Mouse (Mus musculus) lung, embryonic 15.5 days (tissue): ENCODE measurements around the gene Palm3. TPM values are rescaled to one million over a fixed set of nuclear protein-coding genes. Genes with fewer than 3 reads are reported as not detected.

Experiments used
- ATAC-seq: fragments of 200-750 bp; cut with Nextera tagmentation; 2 replicates; pipeline ENCODE4 v1.8.0; 2017; ENCODE audit warnings: moderate number of reproducible peaks, borderline replicate concordance; ENCODE audit not compliant: low FRiP score, low TSS enrichment; ENCODE audit errors: extremely low read depth
- H3K27ac ChIP-seq: fragments of 300-500 bp; sonication (generic); 2 replicates; pipeline ENCODE4 v1.5.1; 2015; ENCODE audit warnings: moderate library complexity, mild to moderate bottlenecking, inconsistent platforms
- H3K27me3 ChIP-seq: fragments of 300-500 bp; sonication (generic); 2 replicates; pipeline ENCODE4 v1.6.1; 2015; ENCODE audit warnings: inconsistent platforms
- H3K36me3 ChIP-seq: fragments of 300-500 bp; sonication (generic); 2 replicates; pipeline ENCODE4 v1.6.1; 2015; ENCODE audit warnings: inconsistent platforms
- H3K4me1 ChIP-seq: fragments of 300-500 bp; sonication (generic); 2 replicates; pipeline ENCODE4 v1.6.1; 2015; ENCODE audit warnings: inconsistent platforms
- H3K4me2 ChIP-seq: fragments of 300-500 bp; sonication (generic); 2 replicates; pipeline ENCODE4 v1.6.1; 2015; ENCODE audit warnings: inconsistent platforms, mild to moderate bottlenecking, moderate library complexity
- H3K4me3 ChIP-seq: fragments of 300-500 bp; sonication (generic); 2 replicates; pipeline ENCODE4 v1.5.1; 2015; ENCODE audit warnings: mild to moderate bottlenecking, inconsistent platforms
- H3K9ac ChIP-seq: fragments of 300-500 bp; sonication (generic); 2 replicates; pipeline ENCODE4 v1.6.1; 2015; ENCODE audit warnings: inconsistent platforms
- H3K9me3 ChIP-seq: fragments of 300-500 bp; sonication (generic); 2 replicates; pipeline ENCODE4 v1.6.1; 2016; ENCODE audit warnings: inconsistent platforms
- WGBS: fragments of 180-500 bp; shearing (Covaris S2); methylation state at CpG from one replicate; pipeline ENCODE4 v1.1.7; 2015; 5-methylcytosine and 5-hydroxymethylcytosine counted together
- polyA plus RNA-seq: library from polyadenylated mRNA; unstranded; fragments of >200 nt; fragmentation: Nextera tagmentation; extraction: Ambion mirVana; gene quantifications from 2 replicates; pipeline ENCODE4 v1.2.1, GENCODE M21; 2015

Gene Palm3
- polyA plus RNA-seq, result 6.0 and 6.7 TPM in 2 replicates

DNA sequence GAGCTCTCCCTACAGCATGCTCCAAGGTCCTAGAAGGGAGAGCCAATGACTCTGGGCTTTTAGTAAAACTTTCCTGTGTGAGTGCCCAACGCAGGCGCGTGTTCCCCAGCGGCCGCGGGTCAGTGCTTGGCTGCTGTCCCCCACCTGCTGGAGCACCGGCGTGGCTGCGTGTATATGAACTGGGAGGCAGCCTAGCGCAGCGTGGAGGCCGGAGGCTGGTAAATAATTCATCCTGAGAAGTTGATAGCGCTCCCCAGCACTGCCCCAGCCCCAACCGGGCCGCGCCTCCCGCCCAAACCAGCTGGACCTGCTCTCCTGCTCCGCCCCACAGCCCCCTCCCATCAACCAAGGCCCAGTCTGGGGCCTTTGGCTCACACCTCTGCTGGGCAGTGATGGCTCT is at the start of gene Palm3:
Gene Palm3 (plus strand): TSS at position 376 of the 400 bp plus-strand sequence.
- H3K9ac ChIP-seq, result peak within 1 kb of the TSS; percentile 24
- peak within 1 kb of the TSS; percentile 26 for H3K4me3 ChIP-seq
- no peaks in the 10 kb centered on the region for H3K36me3 ChIP-seq
- H3K9me3 ChIP-seq, result no peaks in the 10 kb centered on the region
- ATAC-seq, result peak; percentile 53
- peak within 1 kb of the TSS; percentile 56 for H3K4me2 ChIP-seq
- peaks cover 34% of the 10 kb centered on the region; the same call in 1 of the 2 replicates for H3K27me3 ChIP-seq
- peak within 1 kb of the TSS; percentile 75 for H3K27ac ChIP-seq
- WGBS, result 7% methylated on average over 18 of the region's 18 CpGs
- H3K4me1 ChIP-seq, result peaks cover 48% of the 10 kb centered on the region

DNA sequence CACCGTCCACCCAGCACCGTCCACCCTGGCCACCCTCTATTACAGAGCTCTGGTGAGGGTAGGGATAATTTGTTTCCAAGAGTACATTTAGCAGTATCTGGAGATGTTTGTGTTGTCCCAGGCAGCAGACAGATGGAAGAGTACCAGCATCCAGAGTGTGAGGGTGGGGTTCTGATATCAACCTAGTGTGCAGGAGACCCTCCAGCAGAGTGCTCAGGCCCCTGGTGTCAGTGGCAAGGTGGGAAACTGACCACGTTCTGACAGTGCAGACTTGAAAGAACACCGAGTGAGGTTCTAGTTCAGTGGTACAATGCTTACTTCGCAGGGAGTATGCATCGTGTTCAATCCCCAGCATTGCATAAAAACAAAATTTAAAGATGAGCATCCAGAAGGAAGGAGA is 49.6 kb upstream of the Palm3 start:
- peak overlapping the region; percentile 60 for H3K9ac ChIP-seq
- peak overlapping the region; percentile 93 for H3K4me2 ChIP-seq
- 77% methylated on average over 6 of the region's 6 CpGs for WGBS
- ATAC-seq, result no peak
- H3K27ac ChIP-seq, result peak overlapping the region; percentile 54; the same call in 1 of the 2 replicates
- H3K9me3 ChIP-seq, result no peaks in the 10 kb centered on the region
- peak overlapping the region; percentile 81 for H3K4me3 ChIP-seq
- peaks cover 25% of the 10 kb centered on the region for H3K4me1 ChIP-seq
- peaks cover 26% of the 10 kb centered on the region for H3K36me3 ChIP-seq
- no peaks in the 10 kb centered on the region for H3K27me3 ChIP-seq

DNA sequence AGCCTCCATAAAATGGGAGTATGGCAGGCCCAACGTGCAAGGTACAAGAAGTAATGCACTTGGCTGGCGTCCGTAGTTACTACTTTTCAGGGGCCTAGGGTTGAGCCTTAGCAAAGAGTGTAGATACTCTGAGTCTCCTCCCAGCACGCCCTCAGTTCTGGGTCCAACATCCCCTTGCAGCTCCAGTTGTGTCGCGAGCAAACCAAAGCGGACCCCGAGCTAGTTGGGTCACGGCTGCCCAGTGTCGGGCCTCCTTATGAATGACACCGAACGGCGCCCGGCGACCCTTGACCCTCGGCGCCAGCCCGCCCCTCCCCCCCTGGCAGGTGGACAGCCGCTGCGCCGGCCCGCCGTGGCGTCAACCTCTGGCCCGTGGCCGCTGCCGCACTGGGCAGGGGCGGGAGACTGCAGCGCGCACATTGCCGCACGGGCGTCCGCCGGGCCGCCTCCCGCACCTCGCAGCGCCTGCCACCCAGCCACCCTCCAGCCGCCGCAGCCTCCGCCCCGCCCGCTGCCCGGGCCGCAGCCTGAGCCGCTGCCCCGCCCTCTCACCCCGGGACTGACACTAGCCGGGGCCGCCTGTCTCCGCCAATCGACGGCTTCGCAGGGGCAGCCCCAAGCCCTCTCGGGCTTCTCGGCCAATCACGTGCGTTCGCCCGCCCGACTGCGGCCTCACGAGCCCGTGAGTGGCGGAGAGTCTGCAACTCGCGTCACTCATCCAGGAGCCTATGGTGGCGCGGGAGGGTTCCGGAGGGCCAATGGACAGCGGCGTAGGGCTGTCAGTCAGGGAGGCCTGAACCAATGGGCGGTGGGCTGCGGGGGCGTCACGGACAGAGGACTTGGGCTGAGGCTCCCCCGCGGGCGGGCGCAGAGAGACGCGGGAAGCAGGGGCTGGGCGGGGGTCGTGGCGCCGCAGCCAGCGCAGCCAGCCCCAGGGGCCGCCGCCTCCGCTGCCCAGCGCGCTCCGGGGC is 48.8 kb upstream of the Palm3 start, which contains the start of gene Prkaca:
Gene Prkaca (plus strand): TSS at position 844 of the 971 bp plus-strand sequence.
- Histone ChIP-seq H3K27ac (peak within 1 kb of the TSS; percentile 58), H3K9ac (peak within 1 kb of the TSS; percentile 74), H3K36me3 (peaks cover 18% of the 10 kb centered on the region), H3K4me3 (peak within 1 kb of the TSS; percentile 81), H3K4me2 (peak within 1 kb of the TSS; percentile 93), H3K4me1 (peaks cover 33% of the 10 kb centered on the region), H3K9me3 (no peaks in the 10 kb centered on the region), H3K27me3 (no peaks in the 10 kb centered on the region)
- under 1% methylated on average over 78 of the region's 94 CpGs for WGBS
- ATAC-seq, result peak; percentile 99

DNA sequence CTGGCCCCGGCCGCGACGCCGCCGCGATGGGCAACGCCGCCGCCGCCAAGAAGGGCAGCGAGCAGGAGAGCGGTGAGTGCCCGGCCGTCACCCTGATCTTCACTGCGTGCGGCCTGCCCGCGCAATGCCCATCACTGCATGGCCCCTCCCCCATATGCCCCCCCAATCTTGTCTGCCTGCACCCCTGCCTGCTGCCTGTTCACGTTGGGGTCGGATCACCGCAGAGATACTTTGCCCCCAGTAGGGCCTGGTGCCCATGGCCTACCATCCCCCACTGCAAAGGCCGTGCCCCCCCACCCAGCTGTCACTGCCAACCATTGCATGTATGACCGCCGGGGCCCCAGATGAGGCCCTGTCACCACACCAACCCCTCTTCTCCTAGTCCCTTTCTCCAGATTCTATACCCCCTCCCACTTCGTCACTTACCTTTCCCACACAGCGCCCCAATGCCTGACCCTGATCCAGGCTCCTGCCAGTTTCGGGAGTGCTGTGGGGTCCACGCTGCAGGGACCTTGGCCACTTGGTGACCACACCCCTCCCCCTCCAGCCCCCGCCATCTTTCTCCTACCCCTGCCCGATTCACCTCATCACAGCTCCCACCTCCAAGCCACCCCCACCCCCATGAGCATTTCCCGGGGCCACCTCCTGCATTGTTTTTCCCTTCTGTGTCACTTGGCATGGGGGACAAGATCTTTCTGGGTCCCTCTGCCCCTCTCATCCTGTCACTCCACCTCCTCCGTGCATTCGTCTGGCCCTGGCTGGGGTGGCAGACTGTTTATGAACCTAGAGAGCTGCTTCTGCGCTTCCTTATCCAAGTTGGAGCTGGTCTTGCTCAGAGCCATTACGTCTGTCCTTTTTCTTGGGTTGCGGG is 47.9 kb upstream of the Palm3 start:
- no peaks in the 10 kb centered on the region for H3K9me3 ChIP-seq
- peak overlapping the region; percentile 81 for H3K4me3 ChIP-seq
- no peaks in the 10 kb centered on the region for H3K27me3 ChIP-seq
- peak; percentile 17 for ATAC-seq
- H3K36me3 ChIP-seq, result peaks cover 9% of the 10 kb centered on the region
- H3K4me1 ChIP-seq, result peaks cover 42% of the 10 kb centered on the region
- H3K4me2 ChIP-seq, result peak overlapping the region; percentile 91
- peak overlapping the region; percentile 58; the same call in 1 of the 2 replicates for H3K27ac ChIP-seq
- peak overlapping the region; percentile 74 for H3K9ac ChIP-seq
- 4% methylated on average over 37 of the region's 37 CpGs for WGBS

DNA sequence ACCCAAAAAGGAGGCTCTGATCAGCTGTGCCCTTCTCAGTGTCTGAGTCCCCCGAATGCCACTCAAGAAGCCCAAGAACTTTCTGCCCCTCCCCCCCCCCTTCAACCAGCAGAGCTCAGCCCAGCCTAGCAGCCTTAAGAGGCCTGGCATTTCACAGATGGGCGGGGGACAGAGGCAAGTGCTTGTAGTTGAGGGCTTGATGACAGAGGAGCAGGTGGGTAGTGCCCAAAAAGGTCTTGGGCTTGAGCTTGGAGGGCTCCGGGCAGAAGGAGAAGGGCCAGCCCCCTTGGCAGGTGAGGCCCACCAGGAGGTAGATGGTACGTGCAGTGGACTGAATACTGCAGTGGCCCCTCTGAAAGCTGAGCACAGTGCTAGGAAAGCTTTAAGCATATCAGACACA is 46.8 kb upstream of the Palm3 start:
- ATAC-seq, result no peak
- peaks cover 5% of the 10 kb centered on the region for H3K36me3 ChIP-seq
- H3K9me3 ChIP-seq, result no peaks in the 10 kb centered on the region
- no peak overlapping the region for H3K9ac ChIP-seq
- H3K27me3 ChIP-seq, result no peaks in the 10 kb centered on the region
- H3K27ac ChIP-seq, result peak overlapping the region; percentile 62
- peak overlapping the region; percentile 91 for H3K4me2 ChIP-seq
- peak overlapping the region; percentile 81 for H3K4me3 ChIP-seq
- 51% methylated on average over 4 of the region's 4 CpGs for WGBS
- H3K4me1 ChIP-seq, result peaks cover 42% of the 10 kb centered on the region

DNA sequence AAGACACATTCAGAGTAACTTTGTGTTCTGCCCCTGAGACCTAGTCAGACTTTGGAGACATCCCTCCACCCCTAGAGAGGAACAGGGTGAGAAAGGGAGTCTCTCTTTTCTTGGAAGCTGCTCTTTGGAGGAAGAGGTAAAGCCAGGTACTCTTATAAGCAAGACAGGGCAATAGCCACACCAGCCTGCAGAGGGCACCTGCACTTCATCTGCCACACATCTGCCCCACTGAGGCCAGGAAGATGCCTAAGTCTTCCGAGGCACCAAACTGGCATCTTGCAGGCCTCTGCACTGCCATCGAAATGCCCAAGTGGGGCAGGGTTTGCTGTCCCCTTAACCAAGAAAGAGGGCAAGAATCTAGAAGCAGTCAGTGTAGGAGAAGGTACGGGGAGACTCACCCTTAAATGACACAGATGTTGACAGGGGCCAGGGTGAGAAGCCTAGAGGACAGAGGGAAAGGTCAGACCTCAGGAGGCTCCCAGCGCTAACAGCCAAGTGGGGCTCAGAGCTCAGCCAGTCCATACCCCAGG is 45.1 kb upstream of the Palm3 start:
- WGBS, result 76% methylated on average over 4 of the region's 4 CpGs
- Histone ChIP-seq H3K27me3 (no peaks in the 10 kb centered on the region), H3K9me3 (no peaks in the 10 kb centered on the region), H3K4me1 (peaks cover 42% of the 10 kb centered on the region), H3K9ac (no peak overlapping the region), H3K4me2 (no peak overlapping the region), H3K4me3 (no peak overlapping the region), H3K36me3 (peaks cover 6% of the 10 kb centered on the region), H3K27ac (no peak overlapping the region)
- ATAC-seq, result no peak

DNA sequence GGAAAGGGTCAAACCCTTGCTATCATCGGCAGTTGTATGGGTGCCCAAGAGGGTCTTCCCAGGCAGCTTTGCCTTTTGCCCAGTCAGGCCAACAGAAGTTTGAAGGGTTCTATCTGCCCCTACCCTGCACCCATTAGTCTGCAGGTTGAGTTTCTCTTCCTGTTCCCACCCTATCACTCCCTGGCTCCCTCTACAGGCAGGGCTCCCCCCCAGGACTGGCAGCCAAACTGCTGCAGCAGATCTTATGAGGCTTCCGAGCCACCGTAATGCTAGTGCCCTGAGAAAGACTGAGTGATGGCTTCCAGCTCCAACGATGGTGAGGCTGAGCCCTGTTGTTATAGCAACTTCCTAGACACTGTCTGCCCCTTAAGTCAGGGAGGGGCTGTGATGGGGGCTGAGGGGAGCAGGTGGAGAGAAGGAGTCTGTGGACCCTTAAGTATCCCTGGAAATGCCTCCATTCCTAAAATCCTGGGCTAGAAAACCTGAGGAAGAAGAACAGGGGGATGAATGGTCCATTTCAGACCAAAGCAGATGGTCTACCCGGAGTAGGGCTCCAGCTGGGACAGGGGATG is 44.4 kb upstream of the Palm3 start:
- WGBS, result 82% methylated on average over 5 of the region's 5 CpGs
- no peak overlapping the region for H3K9ac ChIP-seq
- no peak overlapping the region for H3K27ac ChIP-seq
- no peak overlapping the region for H3K4me3 ChIP-seq
- H3K9me3 ChIP-seq, result no peaks in the 10 kb centered on the region
- H3K36me3 ChIP-seq, result peaks cover 12% of the 10 kb centered on the region
- ATAC-seq, result no peak
- H3K27me3 ChIP-seq, result no peaks in the 10 kb centered on the region
- H3K4me1 ChIP-seq, result peaks cover 40% of the 10 kb centered on the region
- H3K4me2 ChIP-seq, result no peak overlapping the region; the same call in 1 of the 2 replicates

DNA sequence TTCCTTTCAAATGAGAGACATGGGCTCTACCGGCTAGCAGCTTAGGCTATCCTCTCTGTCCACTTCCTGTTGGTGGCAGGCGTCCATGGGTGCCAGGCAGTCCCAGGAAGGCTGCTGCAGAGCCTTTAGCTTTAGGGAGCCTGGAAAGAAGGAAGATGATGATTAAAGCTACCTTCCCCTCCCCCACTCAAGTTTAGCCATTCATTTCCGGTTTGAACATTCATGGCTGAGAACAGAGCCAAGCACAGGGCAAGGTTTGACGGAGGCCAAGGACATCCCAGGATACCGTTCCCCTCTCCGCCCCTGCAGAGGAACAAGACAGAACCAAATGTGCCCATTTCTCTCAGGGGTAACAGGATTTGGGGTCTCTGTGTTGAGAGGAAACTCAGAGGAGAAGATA is 43.6 kb upstream of the Palm3 start:
- Histone ChIP-seq H3K4me2 (peak overlapping the region; percentile 21; the same call in 1 of the 2 replicates), H3K4me1 (peaks cover 37% of the 10 kb centered on the region), H3K9ac (no peak overlapping the region), H3K27me3 (no peaks in the 10 kb centered on the region), H3K36me3 (peaks cover 18% of the 10 kb centered on the region), H3K9me3 (no peaks in the 10 kb centered on the region), H3K27ac (peak overlapping the region; percentile 33; the same call in 1 of the 2 replicates), H3K4me3 (no peak overlapping the region)
- 39% methylated on average over 6 of the region's 6 CpGs for WGBS
- ATAC-seq, result no peak

DNA sequence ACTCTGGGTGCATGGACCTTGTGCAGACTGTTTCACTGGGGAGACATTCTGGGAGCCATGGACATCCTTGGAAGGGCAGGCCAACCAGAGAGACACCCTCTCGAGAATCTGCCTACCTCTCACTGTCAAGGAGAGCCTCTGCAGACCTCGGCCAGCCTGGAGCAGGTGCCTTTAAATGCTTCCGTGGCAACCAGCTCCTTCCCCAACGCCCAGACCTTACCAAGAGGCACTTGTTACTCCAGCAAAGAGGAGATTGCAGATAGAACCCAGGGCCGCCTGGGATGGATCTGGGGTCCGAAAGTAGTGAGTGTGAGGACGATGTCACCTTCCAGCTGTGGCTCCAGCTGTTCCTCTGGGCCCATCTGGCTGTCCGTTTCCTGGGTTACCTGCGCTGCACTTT is 43.1 kb upstream of the Palm3 start:
- peak overlapping the region; percentile 33; the same call in 1 of the 2 replicates for H3K27ac ChIP-seq
- no peak overlapping the region for H3K4me3 ChIP-seq
- H3K27me3 ChIP-seq, result no peaks in the 10 kb centered on the region
- H3K4me1 ChIP-seq, result peaks cover 37% of the 10 kb centered on the region
- H3K4me2 ChIP-seq, result no peak overlapping the region
- ATAC-seq, result no peak
- H3K9ac ChIP-seq, result no peak overlapping the region
- WGBS, result 63% methylated on average over 9 of the region's 9 CpGs
- H3K36me3 ChIP-seq, result peaks cover 24% of the 10 kb centered on the region
- no peaks in the 10 kb centered on the region for H3K9me3 ChIP-seq

DNA sequence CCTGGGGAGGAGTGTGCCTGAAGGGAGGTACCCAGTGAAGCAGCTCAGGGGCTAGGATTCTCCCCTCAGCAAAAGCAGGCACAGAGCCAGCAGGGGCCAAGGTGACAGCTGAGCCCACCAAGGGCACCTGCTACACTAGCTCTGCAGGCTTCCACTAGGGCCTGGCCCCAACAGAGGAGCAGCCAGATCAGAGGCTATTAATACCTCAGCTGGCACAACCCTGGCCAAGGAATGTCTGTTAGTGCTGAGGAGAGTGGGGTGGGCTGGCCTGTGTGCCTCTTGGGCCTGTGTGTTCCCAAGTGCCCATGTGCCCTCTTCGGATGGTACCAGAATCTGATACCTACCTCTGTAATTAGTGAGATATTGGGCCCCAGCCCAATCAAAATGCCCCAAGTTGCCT is 41.0 kb upstream of the Palm3 start:
- H3K27me3 ChIP-seq, result no peaks in the 10 kb centered on the region
- ATAC-seq, result 0 out of 2 replicates have a peak, but pooled peaks have one; percentile 13
- no peak overlapping the region for H3K27ac ChIP-seq
- 82% methylated on average over 1 of the region's 1 CpGs for WGBS
- peaks cover 21% of the 10 kb centered on the region for H3K4me1 ChIP-seq
- H3K9ac ChIP-seq, result no peak overlapping the region
- peaks cover 39% of the 10 kb centered on the region for H3K36me3 ChIP-seq
- no peaks in the 10 kb centered on the region for H3K9me3 ChIP-seq
- no peak overlapping the region for H3K4me3 ChIP-seq
- H3K4me2 ChIP-seq, result no peak overlapping the region

DNA sequence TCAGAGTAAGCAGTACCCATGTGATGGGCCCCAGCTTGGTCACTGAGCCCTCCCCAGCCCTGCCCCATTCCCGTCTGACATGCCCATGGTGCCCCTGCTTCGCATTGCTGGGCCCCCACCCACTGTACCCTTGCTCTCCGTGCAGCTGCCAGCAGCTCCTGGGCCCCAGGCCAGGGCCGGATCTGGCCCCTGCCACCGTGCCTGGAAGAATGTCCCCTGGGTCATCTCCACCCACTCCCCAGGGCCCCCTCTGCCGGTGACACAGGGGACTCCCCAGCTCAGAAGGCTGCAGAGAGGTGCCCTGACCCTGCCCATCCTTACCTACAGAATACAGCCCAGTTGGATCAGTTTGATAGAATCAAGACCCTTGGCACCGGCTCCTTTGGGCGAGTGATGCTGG is 40.4 kb upstream of the Palm3 start:
- H3K27me3 ChIP-seq, result no peaks in the 10 kb centered on the region
- peaks cover 21% of the 10 kb centered on the region for H3K4me1 ChIP-seq
- 76% methylated on average over 8 of the region's 8 CpGs for WGBS
- peaks cover 43% of the 10 kb centered on the region for H3K36me3 ChIP-seq
- H3K27ac ChIP-seq, result no peak overlapping the region
- H3K4me2 ChIP-seq, result no peak overlapping the region
- no peak overlapping the region for H3K9ac ChIP-seq
- H3K9me3 ChIP-seq, result no peaks in the 10 kb centered on the region
- ATAC-seq, result no peak
- H3K4me3 ChIP-seq, result no peak overlapping the region
